28 mouse cellular contexts compared by ENCODE assay signal in the genomic region with DNA sequence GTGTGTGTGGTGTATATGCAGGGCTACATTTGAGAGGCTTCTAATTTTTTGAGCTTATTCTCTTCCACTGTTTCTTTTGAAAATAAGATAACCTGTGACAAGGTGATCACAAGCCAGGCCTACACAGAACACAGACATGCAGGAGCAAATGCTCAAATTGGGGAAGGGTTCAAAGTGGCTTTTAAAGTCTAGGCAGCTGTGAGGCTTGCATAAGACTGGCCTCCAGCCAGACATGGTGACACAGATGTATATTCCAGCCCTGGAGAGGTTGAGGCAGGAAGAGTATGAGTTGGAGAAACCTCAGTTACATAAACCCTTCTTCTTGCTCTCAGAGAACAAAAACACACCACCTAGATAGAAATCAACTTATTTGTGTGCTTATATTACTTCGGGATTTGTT. TPM values are rescaled to one million over a fixed set of nuclear protein-coding genes. Genes with fewer than 3 reads are reported as not detected.
A peak's percentile ranks its signal among the peaks of the same experiment; 100 is the strongest.
DNase-seq lines count a peak whose midpoint lies in the region; ATAC-seq lines count a peak whose summit lies in the region.
"Had no signal": no experiment of that assay in that cellular context is flagged by ENCODE, and none has a peak within 500 bp of the region (broad histone marks: within the 10 kb centered on the region; RNA-seq: fewer than 3 reads in every experiment).

No protein-coding gene starts in this region.

- no peaks in the 10 kb centered on the region for H3K27me3 ChIP-seq in neural tube, embryonic 15.5 days (replicated peaks)
- H3K27me3 ChIP-seq in forebrain, embryonic 10.5 days (ENCODE audit: poor library complexity, severe bottlenecking) = peaks cover 3% of the 10 kb centered on the region; the same call in 1 of the 2 replicates
- H3K27me3 ChIP-seq: embryonic facial prominence, embryonic 12.5 days; forebrain, embryonic 12.5 days had no signal

- no peak overlapping the region for H3K4me3 ChIP-seq in neural tube, embryonic 15.5 days (replicated peaks)
- no peak overlapping the region for H3K4me3 ChIP-seq in forebrain, embryonic 10.5 days
- H3K4me3 ChIP-seq: embryonic facial prominence, embryonic 10.5 days; embryonic facial prominence, embryonic 12.5 days; forebrain, embryonic 12.5 days had no signal

- no peak overlapping the region for H3K27ac ChIP-seq in neural tube, embryonic 15.5 days (replicated peaks)
- no peak overlapping the region for H3K27ac ChIP-seq in forebrain, embryonic 10.5 days
- H3K27ac ChIP-seq: embryonic facial prominence, embryonic 10.5 days; embryonic facial prominence, embryonic 12.5 days; forebrain, embryonic 12.5 days had no signal

- peak; percentile 63 to 65; a peak in 3 of 4 replicates for ATAC-seq in hematopoietic stem cell, adult 5-6 weeks (replicated peaks in 1 of 2; ENCODE audit: insufficient read depth in 1 of 2, low FRiP score in 2 of 2, low TSS enrichment in 1 of 2, low read depth in 1 of 2, poor library complexity in 2 of 2, severe bottlenecking in 2 of 2)
- ATAC-seq in neural tube, embryonic 15.5 days (ENCODE audit: low FRiP score) = no peak
- ATAC-seq: activated CD4-positive, CD25-positive, alpha-beta regulatory T cell, adult 4 months; CD4-positive, CD25-positive, alpha-beta regulatory T cell, adult 4 months; forebrain, embryonic 14.5 days; forebrain, embryonic 16.5 days; Patski had no signal

- no peaks in the 10 kb centered on the region for H3K4me1 ChIP-seq in neural tube, embryonic 15.5 days
- no peaks in the 10 kb centered on the region; the same call in 1 of the 2 replicates for H3K4me1 ChIP-seq in forebrain, embryonic 10.5 days
- H3K4me1 ChIP-seq: embryonic facial prominence, embryonic 12.5 days; forebrain, embryonic 12.5 days had no signal

- 81% methylated on average over 1 of the region's 1 CpGs for WGBS in neural tube, embryonic 15.5 days
- 83% methylated on average over 1 of the region's 1 CpGs for WGBS in forebrain, embryonic 10.5 days

- H3K4me2 ChIP-seq in neural tube, embryonic 15.5 days = no peak overlapping the region
- H3K4me2 ChIP-seq: embryonic facial prominence, embryonic 12.5 days; forebrain, embryonic 12.5 days had no signal

- no peak overlapping the region for H3K9ac ChIP-seq in neural tube, embryonic 15.5 days (replicated peaks)
- H3K9ac ChIP-seq: embryonic facial prominence, embryonic 12.5 days; forebrain, embryonic 12.5 days had no signal

- H3K9me3 ChIP-seq in neural tube, embryonic 15.5 days (replicated peaks) = no peaks in the 10 kb centered on the region
- H3K9me3 ChIP-seq in forebrain, embryonic 10.5 days = no peaks in the 10 kb centered on the region
- H3K9me3 ChIP-seq: embryonic facial prominence, embryonic 10.5 days; embryonic facial prominence, embryonic 12.5 days; forebrain, embryonic 12.5 days; G1E had no signal

- no peaks in the 10 kb centered on the region for H3K36me3 ChIP-seq in neural tube, embryonic 15.5 days
- no peaks in the 10 kb centered on the region for H3K36me3 ChIP-seq in forebrain, embryonic 10.5 days (replicated peaks)
- H3K36me3 ChIP-seq: embryonic facial prominence, embryonic 10.5 days; embryonic facial prominence, embryonic 12.5 days; forebrain, embryonic 12.5 days; G1E had no signal

- DNase-seq in 416B (ENCODE audit: low read depth) (peak; percentile 46), adipocyte (ENCODE audit: low spot score) (peak; percentile 52)
- peak; percentile 27 for DNase-seq in gonadal fat pad, adult 2 months (ENCODE audit: low read depth)
- no peak for DNase-seq in forebrain, embryonic 10.5 days (ENCODE audit: extremely low spot score, low spot score)
- no peak for DNase-seq in cerebellum, adult 9-11 months
- no peak for DNase-seq in gastrocnemius, adult 18-20 months (ENCODE audit: low spot score)
- DNase-seq: adrenal gland, adult 2 months; adrenal gland, postnatal 10 days; adrenal gland, postnatal 25 days; B cell, adult 2 months; cerebellum, adult 11 months; cerebellum, adult 2 months; cerebellum, adult 9-10 months; cerebellum, postnatal 14 days; cerebellum, postnatal 36 days had no signal

RNA-seq across cellular contexts. Expression of gene Ada, which starts 16.9 kb away (rescaled TPM):
- polyA plus RNA-seq in gonadal fat pad, adult 2 months (2012; rRNA removed) = 3.4 and 3.8 TPM in 2 replicates
- 28.3 and 33.0 TPM in 2 replicates for total RNA-seq in hematopoietic stem cell, adult 5-6 weeks (2017)
- 4.2 and 10.1 TPM in 2 replicates for polyA plus RNA-seq in neural tube, embryonic 15.5 days (2015; fragmentation: Nextera tagmentation; extraction: Ambion mirVana)
- 13.6 and 13.9 TPM in 2 replicates for polyA plus RNA-seq in forebrain, embryonic 10.5 days (2016; fragmentation: Nextera tagmentation; extraction: Ambion mirVana)
- total RNA-seq in gastrocnemius, adult 18-20 months (2021) = under 1 TPM; 0.26 to 0.43 TPM

RNA-seq across cellular contexts. Expression of gene Ccn5, which starts 53.8 kb away (rescaled TPM):
- 11.9 and 19.9 TPM in 2 replicates for polyA plus RNA-seq in gonadal fat pad, adult 2 months (2012; rRNA removed)
- not detected in 2 replicates for total RNA-seq in hematopoietic stem cell, adult 5-6 weeks (2017)
- 0.31 and 0.54 TPM in 2 replicates for polyA plus RNA-seq in neural tube, embryonic 15.5 days (2015; fragmentation: Nextera tagmentation; extraction: Ambion mirVana)
- 0.29 and 0.34 TPM in 2 replicates for polyA plus RNA-seq in forebrain, embryonic 10.5 days (2016; fragmentation: Nextera tagmentation; extraction: Ambion mirVana)
- total RNA-seq in gastrocnemius, adult 18-20 months (2021) = under 1 TPM; 0.82 to 0.95 TPM
- total RNA-seq: adrenal gland, postnatal 25 days; adrenal gland, postnatal 4 days; CH12.LX; G1E had no signal
- polyA plus RNA-seq: activated CD4-positive, CD25-positive, alpha-beta regulatory T cell, adult 4 months; CD4-positive, CD25-positive, alpha-beta regulatory T cell, adult 4 months; G1E had no signal

Comparison
In these comparisons a context has a peak if more than half of its experiments do, and no peak if none do; other contexts are left out.
1. DNase-seq: peak in 416B (single experiment), adipocyte (single experiment) and gonadal fat pad, adult 2 months (single experiment); none in forebrain, embryonic 10.5 days (single experiment), cerebellum, adult 9-11 months (single experiment) and gastrocnemius, adult 18-20 months (single experiment).